Mouse (Mus musculus): ENCODE data around the gene Znrd1as. TPM values are rescaled to one million over a fixed set of nuclear protein-coding genes. Genes with fewer than 3 reads are reported as not detected.

The Znrd1as gene
- polyA plus RNA-seq, 1 experiment from 2014 or later = 6.1 TPM

GRCm38 (mm10) chr17:36927496-36928120, 30.8 kb upstream of the Znrd1as start:
- no peak for DNase-seq (ENCODE audit: low spot score)
- H3K4me2 ChIP-seq (ENCODE audit: low read depth, low read length) = no peak overlapping the region
- WGBS = 46% methylated on average over 10 of the region's 10 CpGs
- no peaks in the 10 kb centered on the region for H3K4me1 ChIP-seq (ENCODE audit: control insufficient read depth, insufficient read depth, low read length)
- no peaks in the 10 kb centered on the region for H3K36me3 ChIP-seq (ENCODE audit: control insufficient read depth, insufficient read depth, low read length)
- no peak overlapping the region for H3K27ac ChIP-seq (replicated peaks; ENCODE audit: low read depth, low read length)
- H3K27me3 ChIP-seq (replicated peaks; ENCODE audit: control insufficient read depth, insufficient read depth, low read length) = no peaks in the 10 kb centered on the region
- no peak overlapping the region for H3K9ac ChIP-seq (ENCODE audit: low read depth, low read length)
- no peaks in the 10 kb centered on the region for H3K9me3 ChIP-seq (ENCODE audit: control insufficient read depth, low read length)
- H3K4me3 ChIP-seq (ENCODE audit: low read depth, low read length) = no peak overlapping the region
- no peak for ATAC-seq (ENCODE audit: low read depth)

DNA sequence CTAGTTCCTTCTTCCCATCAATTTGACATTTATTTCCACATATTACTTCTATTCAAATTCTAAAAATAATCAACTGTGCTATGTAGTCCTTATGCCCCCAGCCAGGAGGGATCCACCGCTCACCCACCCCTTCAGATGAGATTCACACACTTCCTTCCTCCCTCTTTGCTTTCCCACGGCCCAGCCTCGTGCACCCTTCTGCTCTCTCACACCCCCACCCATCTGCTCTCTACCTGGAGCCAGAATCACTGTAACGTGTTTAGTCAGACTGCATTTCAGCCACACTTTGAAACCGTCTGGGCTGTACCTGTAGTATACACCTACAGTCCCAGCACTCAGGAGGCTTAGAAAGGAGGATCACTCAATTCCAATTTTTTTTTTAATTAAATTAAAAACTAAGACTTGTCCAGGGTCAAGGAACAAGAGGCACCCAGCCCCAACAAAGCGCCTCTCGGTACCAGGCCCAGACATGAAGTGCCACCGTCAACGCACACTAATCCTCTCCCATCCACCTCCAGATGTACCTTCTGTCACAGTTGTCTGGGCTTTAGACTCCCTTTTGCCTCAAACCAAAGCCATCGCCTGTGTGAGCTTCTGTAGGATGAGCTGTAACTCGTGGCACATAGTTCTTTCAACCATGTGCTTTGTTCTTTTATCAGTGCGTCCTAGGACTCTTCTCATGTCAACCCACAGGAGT, 29.0 kb upstream of the Znrd1as start:
- Histone ChIP-seq H3K9ac (ENCODE audit: low read depth, low read length) (no peak overlapping the region), H3K4me1 (ENCODE audit: control insufficient read depth, insufficient read depth, low read length) (no peaks in the 10 kb centered on the region), H3K27me3 (replicated peaks; ENCODE audit: control insufficient read depth, insufficient read depth, low read length) (no peaks in the 10 kb centered on the region), H3K4me2 (ENCODE audit: low read depth, low read length) (no peak overlapping the region), H3K4me3 (ENCODE audit: low read depth, low read length) (no peak overlapping the region), H3K27ac (replicated peaks; ENCODE audit: low read depth, low read length) (no peak overlapping the region), H3K9me3 (ENCODE audit: control insufficient read depth, low read length) (no peaks in the 10 kb centered on the region), H3K36me3 (ENCODE audit: control insufficient read depth, insufficient read depth, low read length) (no peaks in the 10 kb centered on the region)
- 72% methylated on average over 12 of the region's 12 CpGs for WGBS
- DNase-seq (ENCODE audit: low spot score) (no peak), ATAC-seq (ENCODE audit: low read depth) (no peak)

DNA sequence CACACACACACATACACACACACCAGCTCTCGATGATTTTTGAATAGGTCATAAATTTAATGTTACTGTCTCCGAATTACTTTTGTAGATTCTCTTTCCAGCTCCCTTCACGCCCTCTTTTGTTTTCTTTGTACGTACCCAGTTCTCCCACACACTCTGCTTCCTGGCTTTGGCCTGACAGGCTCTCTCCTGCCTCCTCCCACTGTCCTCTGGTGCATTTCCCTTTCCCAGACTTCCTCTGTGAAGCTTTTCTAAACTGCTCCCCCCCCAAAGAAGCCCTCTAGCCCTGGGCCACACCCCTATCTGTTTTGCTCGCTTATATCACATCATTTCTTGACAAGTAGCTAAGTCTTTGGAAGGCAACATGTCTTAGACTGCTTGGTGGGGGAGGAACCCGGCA, 28.2 kb upstream of the Znrd1as start:
- Histone ChIP-seq H3K27me3 (replicated peaks; ENCODE audit: control insufficient read depth, insufficient read depth, low read length) (no peaks in the 10 kb centered on the region), H3K9ac (ENCODE audit: low read depth, low read length) (no peak overlapping the region), H3K4me2 (ENCODE audit: low read depth, low read length) (no peak overlapping the region), H3K27ac (replicated peaks; ENCODE audit: low read depth, low read length) (no peak overlapping the region), H3K36me3 (ENCODE audit: control insufficient read depth, insufficient read depth, low read length) (no peaks in the 10 kb centered on the region), H3K4me1 (ENCODE audit: control insufficient read depth, insufficient read depth, low read length) (no peaks in the 10 kb centered on the region), H3K4me3 (ENCODE audit: low read depth, low read length) (no peak overlapping the region), H3K9me3 (ENCODE audit: control insufficient read depth, low read length) (no peaks in the 10 kb centered on the region)
- DNase-seq (ENCODE audit: low spot score) (no peak), ATAC-seq (ENCODE audit: low read depth) (no peak)
- WGBS = 77% methylated on average over 6 of the region's 6 CpGs

DNA sequence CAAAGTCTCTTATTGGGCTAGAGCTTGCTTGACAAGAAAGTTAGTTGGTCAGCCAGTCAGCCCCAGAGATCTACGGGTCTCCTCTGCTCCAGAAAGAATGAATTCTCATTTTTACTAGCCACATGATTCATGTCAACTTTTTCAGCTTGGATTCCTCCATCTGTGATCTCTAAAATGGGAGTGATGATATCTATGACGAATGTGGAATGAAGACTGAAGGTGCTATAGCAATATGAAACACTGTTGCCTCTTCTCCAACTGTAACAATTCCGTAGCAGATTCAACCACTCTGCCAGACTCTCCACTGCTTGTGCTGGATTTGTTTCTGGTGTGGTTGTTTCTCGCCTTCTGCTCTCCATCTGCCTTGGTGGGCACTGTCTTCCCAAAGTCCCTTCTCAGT, 27.3 kb upstream of the Znrd1as start:
- Histone ChIP-seq H3K4me1 (ENCODE audit: control insufficient read depth, insufficient read depth, low read length) (no peaks in the 10 kb centered on the region), H3K27ac (replicated peaks; ENCODE audit: low read depth, low read length) (no peak overlapping the region), H3K9me3 (ENCODE audit: control insufficient read depth, low read length) (no peaks in the 10 kb centered on the region), H3K9ac (ENCODE audit: low read depth, low read length) (no peak overlapping the region), H3K4me2 (ENCODE audit: low read depth, low read length) (no peak overlapping the region), H3K27me3 (replicated peaks; ENCODE audit: control insufficient read depth, insufficient read depth, low read length) (no peaks in the 10 kb centered on the region), H3K4me3 (ENCODE audit: low read depth, low read length) (no peak overlapping the region), H3K36me3 (ENCODE audit: control insufficient read depth, insufficient read depth, low read length) (no peaks in the 10 kb centered on the region)
- DNase-seq (ENCODE audit: low spot score) = no peak
- 79% methylated on average over 4 of the region's 4 CpGs for WGBS
- ATAC-seq (ENCODE audit: low read depth) = no peak

GRCm38 (mm10) chr17:36931806-36932205, 26.6 kb upstream of the Znrd1as start:
- H3K4me2 ChIP-seq (ENCODE audit: low read depth, low read length) = no peak overlapping the region
- H3K4me1 ChIP-seq (ENCODE audit: control insufficient read depth, insufficient read depth, low read length) = no peaks in the 10 kb centered on the region
- H3K9ac ChIP-seq (ENCODE audit: low read depth, low read length) = no peak overlapping the region
- H3K9me3 ChIP-seq (ENCODE audit: control insufficient read depth, low read length) = no peaks in the 10 kb centered on the region
- no peaks in the 10 kb centered on the region for H3K36me3 ChIP-seq (ENCODE audit: control insufficient read depth, insufficient read depth, low read length)
- 67% methylated on average over 2 of the region's 2 CpGs for WGBS
- no peak overlapping the region for H3K27ac ChIP-seq (replicated peaks; ENCODE audit: low read depth, low read length)
- DNase-seq (ENCODE audit: low spot score) (no peak), ATAC-seq (ENCODE audit: low read depth) (no peak)
- H3K4me3 ChIP-seq (ENCODE audit: low read depth, low read length) = no peak overlapping the region
- H3K27me3 ChIP-seq (replicated peaks; ENCODE audit: control insufficient read depth, insufficient read depth, low read length) = no peaks in the 10 kb centered on the region

GRCm38 (mm10) chr17:36938056-36938455, 20.3 kb upstream of the Znrd1as start:
- ATAC-seq (ENCODE audit: low read depth) (no peak), DNase-seq (ENCODE audit: low spot score) (no peak)
- Histone ChIP-seq H3K9ac (ENCODE audit: low read depth, low read length) (no peak overlapping the region), H3K4me3 (ENCODE audit: low read depth, low read length) (no peak overlapping the region), H3K9me3 (ENCODE audit: control insufficient read depth, low read length) (no peaks in the 10 kb centered on the region), H3K27me3 (replicated peaks; ENCODE audit: control insufficient read depth, insufficient read depth, low read length) (peaks cover 33% of the 10 kb centered on the region), H3K27ac (replicated peaks; ENCODE audit: low read depth, low read length) (no peak overlapping the region), H3K4me2 (ENCODE audit: low read depth, low read length) (no peak overlapping the region), H3K4me1 (ENCODE audit: control insufficient read depth, insufficient read depth, low read length) (no peaks in the 10 kb centered on the region), H3K36me3 (ENCODE audit: control insufficient read depth, insufficient read depth, low read length) (no peaks in the 10 kb centered on the region)
- WGBS = 79% methylated on average over 2 of the region's 2 CpGs

DNA sequence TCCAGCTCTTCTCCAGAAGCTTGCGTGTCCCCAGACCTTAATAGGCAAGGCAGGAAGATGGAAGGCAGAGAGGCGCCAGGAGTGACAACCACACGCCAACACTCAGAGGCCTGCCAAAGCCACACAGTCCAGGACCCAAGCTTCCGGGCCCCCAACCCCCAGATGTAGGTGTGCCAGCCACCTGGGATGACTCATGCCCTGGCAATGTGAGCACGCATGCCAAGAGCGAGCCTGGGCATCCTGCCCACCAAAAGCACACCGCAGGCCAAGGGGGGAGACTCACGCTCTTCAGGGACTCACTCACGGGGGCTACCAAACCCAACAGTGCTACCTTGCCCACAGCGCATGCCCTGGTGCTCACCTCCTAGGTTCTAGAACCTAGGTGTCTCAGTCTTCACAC, 16.0 kb upstream of the Znrd1as start:
- WGBS = 38% methylated on average over 7 of the region's 10 CpGs
- Histone ChIP-seq H3K4me1 (ENCODE audit: control insufficient read depth, insufficient read depth, low read length) (peaks cover 1% of the 10 kb centered on the region; the same call in 1 of the 2 replicates), H3K36me3 (ENCODE audit: control insufficient read depth, insufficient read depth, low read length) (no peaks in the 10 kb centered on the region), H3K4me3 (ENCODE audit: low read depth, low read length) (peak overlapping the region; percentile 45), H3K9me3 (ENCODE audit: control insufficient read depth, low read length) (no peaks in the 10 kb centered on the region), H3K27me3 (replicated peaks; ENCODE audit: control insufficient read depth, insufficient read depth, low read length) (peaks cover 70% of the 10 kb centered on the region), H3K9ac (ENCODE audit: low read depth, low read length) (no peak overlapping the region), H3K4me2 (ENCODE audit: low read depth, low read length) (peak overlapping the region; percentile 70), H3K27ac (replicated peaks; ENCODE audit: low read depth, low read length) (no peak overlapping the region)
- ATAC-seq (ENCODE audit: low read depth) = peak; percentile 45
- DNase-seq (ENCODE audit: low spot score) = peak; percentile 62

- 3% methylated on average over 42 of the region's 59 CpGs for WGBS
- H3K4me2 ChIP-seq (ENCODE audit: low read depth, low read length) = peak within 1 kb of the TSS; percentile 70
- H3K4me1 ChIP-seq (ENCODE audit: control insufficient read depth, insufficient read depth, low read length) = peaks cover 6% of the 10 kb centered on the region; the same call in 1 of the 2 replicates
- peaks cover 70% of the 10 kb centered on the region for H3K27me3 ChIP-seq (replicated peaks; ENCODE audit: control insufficient read depth, insufficient read depth, low read length)
- peak within 1 kb of the TSS; percentile 45 for H3K4me3 ChIP-seq (ENCODE audit: low read depth, low read length)
- H3K9ac ChIP-seq (ENCODE audit: low read depth, low read length) = peak within 1 kb of the TSS; percentile 49
- no peaks in the 10 kb centered on the region for H3K36me3 ChIP-seq (ENCODE audit: control insufficient read depth, insufficient read depth, low read length)
- DNase-seq (ENCODE audit: low spot score) = no peak
- no peak within 1 kb of the TSS for H3K27ac ChIP-seq (replicated peaks; ENCODE audit: low read depth, low read length)
- ATAC-seq (ENCODE audit: low read depth) = no peak; the same call in 1 of the 2 replicates
- no peaks in the 10 kb centered on the region for H3K9me3 ChIP-seq (ENCODE audit: control insufficient read depth, low read length)
These were observed 15.5 kb upstream of the Znrd1as start, which contains the start of gene Rnf39 for GRCm38 (mm10) chr17:36942791-36943471. TSS of gene Rnf39 (plus strand) at chr17:36942918.

Measured in embryonic facial prominence, embryonic 14.5 days (tissue).